Mouse (Mus musculus): ENCODE data around the gene Strbp.
A peak's percentile ranks its signal among the peaks of the same experiment; 100 is the strongest.

The Strbp gene

DNA sequence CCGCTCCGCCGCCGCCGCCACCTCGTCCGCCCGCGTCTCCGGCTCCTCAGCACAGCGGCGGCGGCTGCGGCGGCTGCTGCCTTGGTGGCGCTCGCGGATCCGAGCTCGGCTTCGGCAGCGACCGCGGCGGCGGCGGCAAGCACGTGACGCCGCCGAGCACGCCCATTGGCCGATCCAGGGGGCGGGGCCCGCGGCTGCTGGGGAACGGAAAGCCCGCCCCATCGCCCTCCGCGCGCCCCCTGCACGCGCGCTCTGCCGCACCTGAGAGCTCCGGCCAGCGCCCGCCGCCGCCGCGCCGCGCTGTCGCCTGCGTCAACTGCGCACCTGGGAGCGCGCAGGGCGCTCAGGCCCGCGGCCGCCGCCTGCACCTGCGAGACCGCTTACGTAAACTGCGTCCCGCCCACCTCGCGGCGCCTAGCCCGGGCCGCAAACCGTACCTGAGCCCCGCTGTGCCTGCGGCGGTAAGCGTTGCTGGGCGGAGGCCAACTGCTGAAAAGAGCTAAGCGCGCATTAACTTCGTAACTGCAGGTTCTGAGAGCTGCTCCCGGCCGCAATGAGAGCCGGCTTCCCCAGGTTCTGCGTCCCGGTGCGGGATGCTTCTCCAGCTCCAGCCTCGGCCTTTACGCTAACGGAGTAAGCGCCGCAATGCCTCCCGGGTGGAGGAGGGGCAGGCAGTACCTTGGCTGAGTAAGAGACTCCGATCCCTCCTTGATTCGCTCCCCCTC, at the start of gene Strbp:
Strbp (minus strand) TSS at position 630 of the 725 bp plus-strand sequence.
- peak; percentile 88 to 93 for DNase-seq (ENCODE audit: low spot score in 2 of 2)

DNA sequence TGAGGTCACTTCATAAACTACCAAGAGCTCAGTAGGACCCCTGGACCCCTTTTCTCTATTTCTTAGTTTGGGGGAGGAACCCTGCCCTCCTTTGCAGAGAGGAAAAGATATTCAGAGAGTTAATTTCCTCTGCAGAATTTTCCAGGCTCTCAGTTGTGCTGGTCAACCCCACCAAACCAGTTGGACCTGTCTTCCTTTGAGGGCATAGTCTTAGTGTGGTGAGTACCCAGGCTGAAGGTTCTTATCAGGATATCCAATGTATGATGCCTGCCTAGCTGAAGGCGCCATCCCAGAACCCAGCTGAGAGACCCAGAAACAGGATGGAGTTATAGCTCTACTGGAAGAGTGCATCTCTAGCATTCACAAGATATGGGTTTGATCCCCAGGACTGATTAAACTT, 47.5 kb upstream of the Strbp start:
- peak; percentile 41 to 43 for DNase-seq (ENCODE audit: low spot score in 2 of 2)

DNA sequence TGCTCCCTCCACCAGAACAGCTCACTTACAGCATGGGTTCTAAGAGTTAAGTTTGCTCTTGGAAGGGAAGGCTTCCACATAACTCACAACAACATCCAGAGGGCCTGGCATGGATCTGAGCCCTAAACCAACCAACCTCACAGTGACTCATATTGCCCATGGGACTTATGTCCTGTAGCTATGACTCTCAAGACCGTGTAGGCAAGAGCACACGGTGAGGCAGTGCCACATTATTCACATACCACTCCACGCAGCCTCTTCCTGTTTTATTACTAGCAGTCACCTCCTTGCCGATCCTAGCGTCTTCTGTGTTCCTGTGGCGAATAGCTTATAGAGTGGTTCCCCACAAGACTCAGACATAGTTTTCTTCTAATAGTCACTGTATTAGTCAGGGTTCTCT, 45.7 kb upstream of the Strbp start:
- no peak for DNase-seq (ENCODE audit: low spot score in 2 of 2)

DNA sequence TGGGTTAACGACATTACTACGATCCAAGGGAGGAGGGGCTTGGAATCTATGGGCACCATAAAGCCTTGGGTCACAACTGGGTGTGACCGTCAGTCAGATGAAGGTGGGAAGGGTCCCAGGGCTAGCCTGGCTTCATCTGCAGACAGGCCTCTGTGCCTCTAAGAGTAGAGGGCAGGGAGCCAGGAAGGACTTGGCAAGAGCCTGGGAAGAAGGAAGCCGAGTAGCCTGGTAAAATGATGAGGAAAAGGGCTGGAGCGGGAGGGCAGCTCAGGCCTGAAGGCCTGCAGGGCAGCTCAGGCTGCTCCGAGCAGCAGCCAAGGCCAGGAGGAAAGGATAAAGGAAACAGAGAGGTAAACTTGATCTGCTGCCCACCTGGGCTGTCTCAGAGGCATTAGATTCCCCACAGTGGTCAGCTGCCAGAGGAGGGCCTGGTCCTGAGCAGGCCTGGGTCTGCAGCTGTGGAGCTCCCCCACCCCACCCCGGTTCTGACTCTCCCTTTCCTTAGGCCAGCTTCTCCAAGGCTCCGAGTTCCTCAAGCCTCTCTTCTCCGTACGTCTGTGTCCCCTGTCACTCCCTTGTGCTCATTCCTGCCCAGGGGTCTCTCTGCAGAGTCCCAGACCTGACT, 44.9 kb upstream of the Strbp start:
- peak in 1 of 2 experiments; percentile 40 for DNase-seq (ENCODE audit: low spot score in 2 of 2)

DNA sequence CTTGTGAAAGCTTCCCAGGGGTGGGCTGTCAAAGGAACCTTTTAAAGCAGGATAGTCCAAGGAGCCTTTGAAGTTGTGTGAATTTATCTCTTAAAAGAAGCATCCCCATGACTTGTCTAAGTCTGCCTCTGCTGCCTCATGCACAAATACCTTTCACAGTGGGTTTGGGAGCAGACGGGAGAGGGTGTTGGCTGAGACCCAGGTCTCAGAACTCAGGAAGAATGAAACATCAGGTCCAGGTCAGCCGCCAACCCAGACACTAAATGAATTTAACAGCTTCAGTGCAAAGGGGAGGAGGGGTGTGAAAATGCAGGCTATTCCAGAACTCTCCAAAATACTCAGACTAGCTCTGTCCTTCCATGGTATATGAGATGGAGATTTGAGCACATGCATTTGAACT, 44.2 kb upstream of the Strbp start:
- no peak for DNase-seq (ENCODE audit: low spot score in 2 of 2)

DNA sequence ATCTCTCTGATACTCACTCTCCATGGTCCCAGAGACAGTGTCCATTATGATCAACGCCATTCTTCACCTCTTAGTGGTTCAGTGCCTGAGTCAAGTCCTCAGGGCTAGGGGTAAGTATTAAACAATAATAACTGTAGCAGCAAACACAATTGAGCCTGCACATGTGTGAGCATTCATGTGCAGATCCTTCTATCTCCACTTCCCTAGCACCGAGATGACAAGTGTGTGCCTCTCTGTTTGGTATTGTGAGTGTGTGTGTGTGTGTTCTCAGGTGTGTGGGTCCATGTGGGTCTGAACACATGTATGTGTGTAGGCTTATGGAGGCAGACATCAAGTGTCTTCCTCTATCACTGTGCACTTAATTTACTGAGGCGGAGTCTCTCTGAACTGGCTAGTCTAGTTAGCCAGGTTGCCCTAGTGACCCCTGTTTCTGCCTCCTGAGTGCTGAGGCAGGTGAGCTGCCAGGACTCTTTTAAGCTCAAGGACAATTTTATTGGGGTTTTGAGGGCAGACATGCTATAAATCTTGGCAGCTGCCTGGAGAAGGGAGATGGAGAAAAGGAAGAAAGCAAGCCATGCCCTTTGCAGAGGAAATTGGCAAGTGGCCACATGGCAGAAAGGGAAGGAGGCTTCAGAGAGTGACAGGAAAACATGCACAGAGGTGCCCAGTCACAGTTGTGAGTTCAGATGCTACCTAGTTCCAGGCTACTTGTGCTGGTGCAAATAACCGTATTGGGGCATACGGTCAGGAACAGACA, 42.8 kb upstream of the Strbp start:
- DNase-seq (ENCODE audit: low spot score in 2 of 2), result no peak

DNA sequence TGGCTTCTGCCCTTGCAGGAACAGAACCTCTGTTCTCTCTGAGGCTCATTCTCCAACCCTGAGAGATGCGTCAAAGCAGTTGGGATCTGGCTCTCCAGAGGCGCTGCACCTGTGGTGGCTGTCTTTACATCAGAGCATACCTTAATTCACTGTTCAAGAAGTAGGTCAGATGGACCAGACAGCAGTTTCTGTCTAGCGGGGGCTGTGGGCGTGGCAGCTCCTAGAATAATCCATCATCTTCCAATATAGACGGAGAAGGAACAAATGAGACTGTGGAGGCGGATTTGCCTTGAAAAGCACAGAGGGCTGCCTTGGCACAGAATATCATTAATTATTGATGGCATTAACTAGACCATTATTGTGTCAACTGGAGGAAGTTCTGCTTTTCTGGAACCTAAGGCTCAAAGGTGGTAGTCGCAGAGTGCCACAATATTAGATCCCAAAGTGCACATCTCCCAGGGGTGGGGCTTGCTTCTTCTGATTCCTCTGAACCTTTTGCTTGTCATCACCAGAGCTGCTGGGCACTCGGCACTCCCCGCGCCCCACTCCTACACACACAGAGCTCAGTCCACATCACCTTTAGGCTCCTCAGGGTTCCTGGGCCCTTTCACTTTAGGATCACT, 41.2 kb upstream of the Strbp start:
- no peak for DNase-seq (ENCODE audit: low spot score in 2 of 2)

DNA sequence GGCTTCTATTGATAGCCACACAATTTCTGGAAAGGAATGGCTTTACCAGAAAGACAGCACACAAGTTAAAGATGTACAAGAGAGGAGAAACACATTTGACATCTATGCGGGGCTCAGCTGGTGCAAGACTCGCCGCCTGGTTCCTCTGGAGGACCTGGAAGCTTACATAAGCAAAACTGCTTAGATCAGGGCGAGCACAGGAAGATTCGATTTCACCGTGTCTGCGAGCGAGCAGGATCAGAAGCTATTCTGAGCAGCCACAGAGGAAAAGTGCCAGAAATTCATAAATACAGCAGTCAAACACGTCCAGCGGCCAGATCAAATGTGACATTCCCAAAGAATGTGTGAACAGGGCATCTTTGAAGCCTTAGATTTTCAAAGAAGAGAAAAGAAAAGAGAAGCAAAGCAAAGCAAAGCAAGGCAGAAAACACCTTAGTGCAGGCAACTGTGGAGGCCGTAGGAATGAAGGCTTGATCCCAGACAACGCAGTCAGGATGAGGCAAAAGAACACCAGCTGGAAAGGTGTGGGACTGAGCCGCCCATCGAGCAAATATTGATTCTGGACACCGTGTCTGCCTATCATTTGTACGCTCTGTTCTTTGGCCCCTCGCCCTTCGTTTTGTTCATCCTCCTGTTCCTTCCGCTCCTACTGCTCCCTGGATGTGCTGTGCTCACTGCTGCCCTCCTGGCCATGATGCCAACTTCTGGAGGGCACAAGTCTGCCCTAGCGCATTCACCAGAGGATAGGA, 38.3 kb upstream of the Strbp start:
- DNase-seq (ENCODE audit: low spot score in 2 of 2), result no peak

DNA sequence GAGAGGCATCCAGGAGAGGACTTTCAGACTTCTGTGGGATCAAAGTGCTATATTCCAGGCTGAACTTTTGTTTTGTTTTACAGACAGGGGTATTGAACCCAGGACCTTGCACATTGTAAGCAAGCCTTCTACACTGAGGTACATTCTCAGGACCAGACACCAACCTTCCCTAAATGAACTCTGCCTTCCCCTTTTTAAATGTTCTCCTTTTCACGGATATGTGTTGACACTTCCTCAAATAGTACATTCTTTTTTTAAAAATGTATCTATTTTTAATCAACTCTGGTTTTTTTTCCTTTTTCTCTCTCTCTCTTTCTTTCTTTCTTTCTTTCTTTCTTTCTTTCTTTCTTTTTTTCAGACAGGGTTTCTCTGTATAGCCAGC, 32.1 kb upstream of the Strbp start:
- DNase-seq (ENCODE audit: low spot score in 2 of 2), result no peak

DNA sequence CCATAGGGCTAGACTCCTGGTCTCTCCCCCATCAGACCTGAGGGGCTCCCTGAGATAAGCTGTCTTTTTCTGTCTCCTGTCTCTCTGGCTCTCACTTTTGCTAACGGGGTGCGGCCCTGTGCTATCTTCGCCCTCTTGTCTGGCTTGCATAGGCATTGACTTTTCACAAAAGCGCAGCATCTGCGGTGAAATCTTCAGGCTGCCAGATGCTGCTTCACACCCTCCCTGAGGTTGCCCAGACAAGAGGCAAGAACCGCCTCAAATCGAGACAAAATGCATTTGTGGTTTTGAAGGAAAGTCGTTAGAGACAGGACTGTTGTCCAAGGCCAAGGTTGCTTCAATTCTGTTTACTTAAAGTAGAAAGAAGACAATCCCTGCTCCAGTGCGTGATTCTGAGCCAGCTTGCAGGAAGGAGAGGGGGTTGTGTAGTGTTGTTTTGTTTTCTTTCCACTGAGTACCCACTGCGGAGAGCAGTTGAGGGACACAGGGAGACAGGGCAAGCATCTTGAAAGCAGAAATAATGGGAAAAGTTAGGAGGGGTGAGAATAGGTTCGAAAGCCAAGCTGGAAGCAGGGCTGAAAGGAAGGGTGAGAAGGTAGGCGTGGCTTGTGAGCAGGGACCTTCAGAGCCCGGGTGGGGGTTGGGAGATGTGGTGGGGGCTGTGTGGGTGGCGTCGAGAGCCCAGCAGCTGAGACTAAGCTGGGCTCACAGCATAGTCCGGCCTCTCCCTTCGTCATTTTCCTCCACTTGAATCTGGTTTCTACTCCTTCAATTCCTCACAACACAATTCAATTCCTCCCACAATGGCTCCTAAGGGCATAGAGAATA, 31.5 kb upstream of the Strbp start:
- DNase-seq (ENCODE audit: low spot score in 2 of 2), result no peak

DNA sequence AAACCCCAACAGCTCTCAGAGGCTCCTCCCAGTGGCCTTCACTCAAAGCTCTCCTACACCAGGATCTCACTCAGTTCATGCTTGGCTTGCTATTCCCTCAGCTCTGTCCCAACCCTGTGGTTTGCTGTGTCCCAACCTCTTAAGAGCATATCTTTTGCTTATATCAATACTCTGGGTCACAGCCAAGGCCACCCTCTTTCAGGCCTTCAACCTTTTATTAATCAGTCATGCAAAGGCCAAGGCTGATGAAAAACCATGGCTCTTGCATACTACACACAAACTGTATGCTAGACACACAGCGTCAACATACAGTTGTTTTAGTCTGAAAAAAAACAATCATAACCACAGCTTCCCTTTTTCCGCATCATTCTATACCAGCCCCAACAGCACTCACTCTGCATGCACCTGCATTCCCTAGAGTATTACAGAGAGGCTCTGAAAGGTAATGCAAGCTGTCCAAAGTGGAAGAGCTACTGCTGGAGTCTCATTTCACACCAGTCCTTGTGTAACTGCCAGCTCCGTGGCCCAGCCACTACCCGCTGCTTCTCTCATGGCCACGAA, 27.7 kb upstream of the Strbp start:
- no peak for DNase-seq (ENCODE audit: low spot score in 2 of 2)

DNA sequence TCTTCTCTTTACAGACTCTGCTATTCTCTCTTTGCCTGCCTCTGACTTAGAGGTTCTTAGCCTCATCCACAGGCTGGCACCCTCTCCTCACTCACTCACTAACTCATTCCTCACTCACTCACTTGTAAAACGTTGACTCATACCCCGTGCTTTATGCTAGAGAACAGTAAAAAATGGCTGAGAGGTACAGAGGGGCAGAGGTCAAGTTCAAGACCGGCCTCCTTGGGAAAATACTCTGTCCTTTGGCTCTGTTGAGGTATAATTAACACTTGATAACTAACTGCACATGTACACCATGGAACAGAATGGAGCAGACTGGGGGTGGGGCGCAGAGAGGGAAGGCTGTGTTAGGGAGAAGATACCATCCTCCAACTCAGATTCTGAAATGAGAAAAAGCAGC, 20.6 kb upstream of the Strbp start:
- no peak for DNase-seq (ENCODE audit: low spot score in 2 of 2)

DNA sequence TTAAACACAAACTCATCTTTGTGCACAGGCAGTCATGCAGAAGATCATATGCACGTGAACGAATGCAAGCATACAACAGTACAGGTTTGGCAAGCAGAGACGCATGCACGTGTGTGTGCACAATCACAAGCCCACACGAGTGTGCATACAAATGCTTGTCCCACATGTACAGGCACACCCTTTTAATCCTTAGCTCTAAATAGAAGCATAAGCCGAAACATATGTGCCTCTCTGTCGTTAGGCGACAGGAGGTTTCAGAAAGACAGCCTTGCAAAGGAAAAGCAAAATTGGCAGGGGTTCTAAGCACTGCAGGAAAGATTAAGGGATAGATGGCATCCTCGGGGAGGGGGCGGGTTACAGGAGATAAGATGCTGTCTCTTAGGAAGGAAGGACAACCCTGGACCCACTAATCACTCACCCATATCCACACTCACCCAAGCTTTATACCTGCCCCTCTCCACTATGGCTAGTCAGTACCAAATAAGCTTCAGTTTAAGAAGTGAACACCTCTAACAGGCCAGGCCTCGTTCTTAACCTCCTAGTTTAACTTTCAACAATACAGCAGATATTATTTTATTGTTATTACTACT, 19.9 kb upstream of the Strbp start:
- DNase-seq (ENCODE audit: low spot score in 2 of 2), result no peak

DNA sequence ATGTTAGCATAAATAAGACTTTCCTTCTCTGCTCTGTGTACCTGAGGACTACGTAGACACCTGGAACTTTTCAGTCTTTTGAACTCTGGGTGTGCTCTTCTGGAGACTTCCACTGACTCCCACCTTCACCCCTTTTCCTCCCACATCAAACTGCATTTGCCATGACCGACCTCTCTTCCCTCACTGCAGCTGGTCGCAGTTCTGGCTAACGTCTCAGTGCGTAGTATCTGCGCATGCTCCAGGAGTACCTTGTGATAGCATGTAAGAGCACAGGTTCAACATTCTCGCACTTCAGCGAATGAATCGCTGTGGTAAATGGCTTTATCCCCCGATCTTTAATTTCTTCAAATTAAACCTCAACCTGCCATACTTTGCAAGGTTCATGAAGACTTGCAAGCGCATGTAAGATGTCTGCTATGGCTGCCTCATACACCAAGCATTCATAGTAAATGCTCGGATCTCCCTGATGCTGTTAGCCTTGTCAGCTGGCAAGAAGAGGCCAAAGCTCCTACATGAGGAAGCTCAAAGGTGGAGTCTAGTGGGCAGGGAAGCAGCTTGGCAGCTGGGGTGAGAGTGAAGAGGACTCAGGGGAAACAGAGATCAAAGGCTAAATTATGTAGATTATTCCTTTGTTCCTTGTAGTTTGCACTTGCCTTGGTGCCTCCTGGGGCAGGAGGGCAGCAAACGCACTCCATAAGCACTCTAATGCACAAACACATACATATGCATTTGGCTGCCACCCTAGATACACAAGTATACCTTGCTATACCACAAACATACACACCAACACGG, 19.2 kb upstream of the Strbp start:
- DNase-seq (ENCODE audit: low spot score in 2 of 2), result no peak

DNA sequence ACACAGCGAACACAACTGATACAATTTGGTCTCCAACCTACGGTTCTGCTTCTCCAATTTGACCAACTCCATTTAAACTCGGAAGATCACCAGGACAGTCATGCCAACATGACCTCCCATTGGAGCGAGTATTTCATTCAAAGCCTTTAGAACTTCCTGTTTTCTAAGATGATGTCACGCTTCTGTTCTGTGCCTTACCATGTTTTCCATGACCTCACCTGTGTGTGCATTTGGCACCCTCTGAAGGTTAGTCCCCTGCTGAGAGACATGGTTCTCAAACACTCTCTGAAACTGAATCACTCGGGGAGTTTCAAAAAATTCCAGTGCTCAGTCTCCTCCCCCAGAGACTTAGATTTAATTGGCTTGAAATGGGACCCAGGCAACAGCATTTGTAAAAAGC, 12.6 kb upstream of the Strbp start:
- no peak for DNase-seq (ENCODE audit: low spot score in 2 of 2)

DNA sequence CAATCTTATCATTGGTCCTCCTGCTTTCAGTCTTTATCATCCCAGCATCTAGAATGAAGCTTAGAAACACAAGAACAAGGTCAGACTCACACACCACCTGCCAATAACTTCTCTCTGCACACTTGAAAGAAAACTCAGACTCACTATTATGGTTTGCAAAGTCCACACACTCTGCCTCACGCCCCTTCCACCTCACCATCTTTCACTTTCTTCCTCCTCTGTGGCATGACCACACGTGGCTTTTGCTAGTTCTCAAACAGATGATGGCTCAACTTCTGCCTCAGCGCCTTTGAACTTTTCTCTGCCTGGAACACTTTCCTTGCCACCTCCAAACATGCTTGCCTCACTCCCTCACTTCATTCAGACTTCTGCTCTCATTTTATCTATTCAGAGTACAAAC, 11.7 kb upstream of the Strbp start:
- DNase-seq (ENCODE audit: low spot score in 2 of 2), result no peak

DNA sequence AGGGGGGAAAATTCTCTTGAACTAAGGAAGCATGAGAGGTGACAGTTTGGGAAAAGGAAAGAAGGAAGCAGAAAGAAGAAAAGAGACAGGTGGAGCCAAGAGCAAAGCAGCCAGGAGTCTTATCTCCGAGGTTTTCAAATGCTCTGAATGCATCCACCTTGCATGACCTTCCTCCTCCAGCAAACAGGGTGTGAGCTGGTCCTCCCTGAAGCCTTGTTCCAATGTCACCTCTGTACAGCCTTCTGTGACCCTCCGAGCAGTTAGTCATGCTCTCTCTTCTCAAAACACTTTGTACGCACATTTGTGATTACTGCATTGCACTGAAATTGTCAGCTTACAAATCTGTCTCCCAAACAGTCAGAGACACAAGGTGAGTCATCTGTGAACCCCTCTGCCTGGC, 9.4 kb upstream of the Strbp start:
- DNase-seq (ENCODE audit: low spot score in 2 of 2), result no peak

DNA sequence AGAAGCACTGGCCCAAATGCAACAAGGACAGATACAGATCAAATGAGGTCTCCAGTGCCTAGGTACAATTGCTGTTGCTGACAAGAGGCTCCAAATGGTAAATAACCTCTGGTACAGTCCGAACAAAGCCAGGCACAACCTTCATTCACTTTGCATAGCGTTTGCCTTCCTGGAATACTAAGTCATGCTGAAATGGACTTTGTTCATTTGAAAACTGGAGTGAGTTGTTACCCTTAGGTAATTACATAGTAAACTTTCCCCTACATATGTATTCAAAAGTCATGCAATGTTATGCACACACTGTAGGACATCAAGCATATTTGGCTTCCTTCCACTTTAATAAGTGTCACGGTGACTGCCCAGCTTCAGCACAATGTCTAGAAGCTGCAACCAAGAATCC, 5.2 kb upstream of the Strbp start:
- DNase-seq (ENCODE audit: low spot score in 2 of 2), result no peak

DNA sequence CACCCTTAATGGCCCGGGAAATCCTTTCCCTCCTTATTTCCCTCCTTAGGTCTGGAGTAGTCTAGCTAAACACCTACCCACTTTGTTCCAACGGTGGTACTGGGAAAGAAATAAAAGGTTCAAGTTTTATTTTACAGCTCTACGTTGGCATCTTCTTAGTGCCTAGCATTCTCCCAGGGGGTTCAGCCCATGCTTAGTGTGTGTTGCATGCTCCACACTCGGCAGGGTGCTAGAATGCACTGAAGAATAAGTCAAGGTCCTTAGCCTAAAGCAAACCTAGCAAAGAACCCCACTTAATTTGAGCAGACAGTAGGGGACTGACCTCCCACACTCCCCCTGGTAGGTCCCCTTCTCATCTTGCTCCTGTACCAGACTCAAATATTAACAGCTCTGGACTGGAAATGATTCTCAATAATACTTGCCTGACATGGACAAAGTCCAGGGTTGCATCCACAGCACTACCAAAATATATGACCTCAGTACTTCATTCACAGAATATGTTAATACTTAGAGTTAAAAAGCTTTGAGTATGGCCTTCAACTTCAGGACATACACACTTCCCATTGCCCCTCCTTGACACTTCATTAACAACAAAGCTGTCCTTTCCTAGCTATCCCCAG, 592 bp upstream of the Strbp start:
- no peak for DNase-seq (ENCODE audit: low spot score in 2 of 2)

Measured in urinary bladder, postnatal 36 days (tissue).